Mouse (Mus musculus): ENCODE results near the gene Zp1.

Gene Zp1

DNA sequence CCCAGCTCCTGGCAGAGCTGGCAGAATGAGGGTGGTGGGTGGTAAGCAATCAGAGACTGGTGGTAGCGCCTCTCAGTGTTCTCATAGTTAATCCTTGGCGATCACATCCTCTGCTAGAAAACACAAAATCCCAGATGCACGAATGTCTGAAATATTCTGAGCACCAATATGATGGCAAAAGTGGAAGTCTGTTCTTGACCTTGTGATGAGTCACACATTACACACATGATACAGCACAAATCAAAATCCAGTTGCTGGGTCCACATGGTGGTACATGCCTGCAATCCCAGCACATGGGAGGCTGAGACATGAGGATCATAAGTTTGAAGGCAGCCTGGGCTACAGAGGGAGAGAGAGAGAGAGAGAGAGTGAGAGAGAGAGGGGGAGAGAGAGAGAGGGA lies 626 bp upstream of the Zp1 start:
- DNase-seq: no peak

DNA sequence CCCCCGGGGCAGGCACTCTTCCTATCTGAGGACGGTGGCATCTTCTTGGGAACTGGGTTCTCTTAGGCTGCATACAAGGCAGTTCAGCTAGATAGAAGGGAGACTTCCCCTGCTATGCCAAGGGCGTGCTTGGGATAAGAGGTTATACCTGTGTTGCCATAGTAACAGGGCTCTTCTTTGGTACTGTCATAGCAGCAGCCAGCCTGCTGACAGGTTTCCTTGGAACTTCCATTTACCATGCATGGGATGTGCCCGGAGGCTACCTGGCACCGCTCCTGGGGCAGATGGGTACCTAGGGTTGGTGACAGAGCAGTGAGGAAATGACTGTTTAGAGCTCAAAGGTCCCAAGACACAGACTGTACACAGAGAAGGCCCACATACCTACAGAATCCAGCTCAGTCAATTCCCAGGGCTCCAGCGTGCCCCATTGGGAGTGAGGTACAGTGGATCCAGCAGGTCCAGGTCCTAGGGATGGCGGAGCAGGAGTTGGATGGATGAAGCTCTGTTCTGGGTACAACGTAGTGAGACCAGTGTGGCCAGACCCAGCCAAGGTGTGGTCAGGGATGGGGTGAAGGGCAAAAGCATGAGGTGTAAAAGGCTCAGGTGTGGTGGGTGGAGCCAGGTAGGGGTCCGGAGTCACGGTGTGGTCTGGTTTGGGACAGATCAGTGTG lies 2.0 kb downstream of the Zp1 start:
- no peak for DNase-seq

DNA sequence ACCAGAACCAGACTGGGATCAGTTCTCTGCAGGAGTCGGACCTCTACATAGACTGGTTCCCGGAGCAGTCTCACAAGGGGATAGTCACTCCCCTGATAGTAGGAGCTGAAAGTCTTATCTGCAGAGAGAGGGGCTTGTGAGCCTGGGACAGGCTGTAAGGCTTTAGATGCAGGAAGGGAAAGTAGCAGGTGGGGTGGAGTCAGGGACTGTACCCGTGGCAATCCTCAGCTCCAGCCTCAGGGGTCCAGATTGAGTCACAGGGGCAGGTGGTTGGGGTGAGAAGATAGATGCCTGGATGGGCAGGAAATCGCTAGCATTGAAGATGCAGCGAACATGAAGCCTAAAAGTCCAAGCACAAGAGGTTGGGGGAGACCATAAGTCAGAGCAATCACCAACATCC lies 3.9 kb downstream of the Zp1 start:
- DNase-seq: no peak

DNA sequence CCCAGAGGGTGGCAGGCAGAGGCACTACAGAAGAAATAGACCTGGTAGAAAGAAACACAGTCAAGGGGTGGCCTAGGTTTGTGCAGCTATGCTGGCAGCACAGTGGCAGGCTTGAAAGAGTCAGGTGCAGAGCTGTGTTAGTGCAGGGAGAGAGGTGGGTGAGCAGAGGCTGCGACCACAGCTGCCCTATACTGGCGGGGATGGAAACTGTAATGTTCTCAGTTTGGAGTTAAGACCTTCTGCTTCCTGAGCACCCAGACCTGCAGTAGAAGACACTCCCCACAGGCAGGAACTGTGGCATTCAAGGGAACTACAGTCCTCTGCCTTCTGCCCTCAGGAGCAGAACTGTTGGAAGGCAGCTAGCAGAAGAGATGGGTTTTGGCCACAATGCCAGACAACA lies 5.6 kb downstream of the Zp1 start:
- DNase-seq: no peak

DNA sequence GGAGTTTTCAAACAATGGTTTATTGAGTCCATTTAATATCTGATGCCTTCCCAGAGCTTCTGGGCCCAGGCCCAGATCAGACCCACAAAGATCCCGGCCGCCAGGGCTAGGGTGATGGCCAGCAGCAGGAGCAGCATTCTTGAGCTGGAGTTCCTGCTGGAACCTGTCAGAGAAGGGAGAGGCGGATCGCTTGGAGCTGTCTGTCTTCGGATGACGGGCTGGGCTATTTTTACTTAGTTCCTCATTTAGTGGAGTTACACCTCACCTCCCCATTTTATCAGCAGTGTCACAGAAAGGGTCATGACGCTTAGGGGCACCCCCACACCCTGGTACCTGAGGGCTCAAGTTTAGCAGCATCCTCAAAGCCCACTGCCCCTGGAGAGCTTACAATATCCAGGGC lies 6.1 kb downstream of the Zp1 start:
- peak; percentile 52 to 63 for DNase-seq

DNA sequence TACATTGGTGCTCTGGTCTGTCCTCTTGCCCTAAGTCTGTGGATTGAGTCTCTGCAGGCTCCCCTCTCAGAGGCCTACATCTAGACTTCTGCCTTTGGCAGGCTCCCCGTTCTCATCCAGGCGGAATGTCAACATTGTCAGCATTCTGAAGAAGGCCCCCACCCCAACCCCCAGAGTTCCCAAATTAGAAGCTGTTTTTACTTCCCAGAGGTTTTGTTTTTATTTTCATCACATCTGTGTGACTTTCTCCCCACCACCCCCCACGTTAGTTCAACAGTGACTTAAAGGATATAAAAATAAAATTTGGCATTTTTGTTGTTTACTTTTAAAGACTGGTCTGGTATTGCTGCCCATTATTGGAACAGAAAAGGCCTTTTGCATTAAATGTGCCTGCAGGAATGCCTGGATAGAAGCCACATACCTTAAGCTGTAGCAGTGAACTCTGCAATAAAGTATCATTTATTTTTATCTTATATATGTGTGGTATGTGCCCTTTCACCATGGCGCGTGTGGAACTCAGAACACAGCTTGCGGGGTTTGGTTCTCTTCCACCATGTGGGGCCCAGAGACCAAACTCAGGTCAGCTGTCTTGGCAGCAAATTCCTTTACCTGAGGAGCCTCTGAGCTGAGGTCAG lies 11.2 kb downstream of the Zp1 start:
- DNase-seq: no peak

DNA sequence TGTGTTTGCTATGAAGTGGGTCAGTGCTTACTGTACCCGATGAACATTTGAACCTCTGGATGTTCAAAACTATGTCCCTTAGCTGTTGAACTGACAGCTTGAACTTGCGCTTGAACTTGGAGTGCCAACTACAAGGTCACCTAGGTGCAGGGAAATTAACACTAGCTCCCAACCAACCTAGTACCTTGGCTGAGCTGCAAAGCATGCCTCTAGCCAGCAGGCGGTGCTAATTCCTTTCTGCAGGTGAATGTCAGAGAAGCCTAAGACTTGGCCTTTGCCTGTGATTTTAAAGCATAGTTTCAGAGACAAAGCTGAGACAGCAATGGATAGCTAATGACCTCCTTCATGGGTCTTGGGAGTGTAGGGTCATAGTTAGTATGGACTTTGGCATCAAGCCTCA lies 12.5 kb downstream of the Zp1 start:
- peak; percentile 67 for DNase-seq

DNA sequence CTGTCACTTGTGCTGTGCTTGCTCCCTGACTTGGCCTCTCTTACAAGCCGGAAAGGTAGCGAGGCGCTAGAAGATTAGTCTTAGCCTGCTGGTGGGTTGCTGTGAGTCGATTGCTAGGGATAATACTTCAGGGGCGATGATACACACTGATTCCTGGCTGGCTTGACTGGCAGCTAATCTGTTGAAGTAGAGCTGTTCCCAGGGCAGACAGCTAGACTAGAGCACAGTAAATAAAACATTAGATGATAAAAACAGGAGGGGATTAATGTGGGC lies 14.8 kb downstream of the Zp1 start:
- DNase-seq: no peak

DNA sequence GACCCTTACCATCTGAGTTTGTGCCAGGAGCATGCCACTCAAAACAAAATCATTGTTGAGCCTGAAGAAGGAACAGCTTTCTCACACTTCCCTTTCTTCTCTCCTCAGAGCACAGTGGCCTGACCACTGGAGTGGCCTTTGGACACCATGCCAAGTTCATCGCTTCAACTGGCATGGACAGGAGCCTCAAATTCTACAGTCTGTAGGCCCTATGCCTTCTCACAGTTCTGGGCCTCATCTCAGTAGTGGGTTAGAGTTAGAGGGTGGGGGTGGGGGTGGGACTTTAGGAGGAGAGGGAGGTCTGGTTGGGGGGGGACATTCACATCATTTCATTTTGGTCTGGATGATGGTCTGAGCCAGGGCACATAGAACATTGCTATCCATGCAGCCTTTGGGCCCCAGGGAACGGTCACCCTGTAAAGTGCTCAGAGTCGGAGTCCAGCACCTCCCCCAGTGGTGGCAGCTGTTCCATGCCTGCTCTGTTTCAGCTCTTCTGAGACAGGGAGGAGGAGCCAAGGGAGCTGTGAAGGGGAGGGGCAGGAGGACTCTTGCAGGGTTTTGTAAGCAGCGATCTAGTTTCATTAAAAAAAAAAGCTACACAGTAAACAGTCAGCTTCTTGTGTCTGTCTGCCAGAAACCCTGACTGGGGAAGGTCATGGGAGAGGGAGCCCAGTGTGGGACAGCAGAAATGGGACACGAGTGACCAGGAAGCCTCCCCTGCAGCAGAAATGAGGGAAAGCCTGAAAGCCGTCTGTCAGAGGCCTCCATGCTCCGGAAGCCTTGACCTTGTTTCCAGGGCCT lies 15.3 kb downstream of the Zp1 start:
- DNase-seq: no peak

DNA sequence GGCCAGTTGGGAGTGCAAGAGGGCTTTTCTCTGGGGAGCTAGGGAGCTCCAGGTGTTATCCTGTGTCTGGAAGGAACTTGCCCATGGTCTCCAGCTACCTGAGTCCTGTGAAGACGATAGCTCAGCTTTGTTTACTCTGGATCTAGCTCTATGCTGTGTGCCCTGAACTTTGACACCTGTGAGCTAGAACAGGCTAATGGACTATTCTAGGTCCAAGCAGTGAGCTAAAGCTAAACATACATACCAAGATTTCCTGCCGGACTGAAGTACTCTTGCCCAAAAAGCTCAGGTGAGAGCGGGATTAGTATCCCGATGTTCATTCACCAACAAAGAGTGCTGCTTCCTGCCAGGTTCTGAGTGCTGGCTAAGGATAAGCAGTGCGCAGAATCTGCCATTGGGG lies 15.9 kb downstream of the Zp1 start:
- no peak for DNase-seq

DNA sequence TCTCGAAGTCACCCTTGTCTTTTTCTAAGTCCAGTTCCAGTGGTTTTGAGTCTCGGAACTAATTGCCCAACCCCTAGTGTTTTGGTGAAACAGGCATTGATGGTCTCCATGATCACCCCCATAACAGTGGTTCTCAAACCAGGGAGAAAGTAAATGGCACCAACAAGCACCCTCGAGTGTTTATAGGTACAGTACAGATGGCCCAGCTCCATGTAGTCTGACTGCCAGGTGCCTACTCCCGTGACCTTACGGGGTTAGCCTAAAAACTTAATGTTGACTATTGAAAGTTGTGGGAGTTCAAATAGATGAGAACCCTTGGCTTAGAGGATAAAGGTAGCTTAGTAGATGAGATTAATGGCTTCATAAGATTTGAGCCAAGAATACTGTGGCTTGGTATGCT lies 19.4 kb downstream of the Zp1 start:
- DNase-seq: no peak

DNA sequence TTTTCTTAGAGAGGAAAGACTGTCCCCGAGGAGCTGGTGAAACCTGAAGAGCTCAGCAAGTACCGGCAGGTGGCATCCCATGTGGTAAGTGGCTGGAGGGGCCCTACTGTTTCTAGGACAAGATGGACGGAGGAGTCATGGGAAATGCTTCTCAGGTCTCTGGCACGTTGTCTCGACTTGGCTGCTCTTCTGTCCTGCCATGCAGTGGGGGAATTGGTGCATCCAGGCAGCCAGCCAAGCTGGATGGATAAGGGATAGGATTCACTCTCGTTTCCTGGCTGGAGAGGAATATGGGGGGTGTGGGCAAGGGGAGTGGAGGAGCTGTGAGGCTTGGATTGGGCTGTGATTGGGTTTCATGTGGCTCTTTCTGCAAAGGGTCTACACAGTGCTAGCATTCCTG lies 20.1 kb downstream of the Zp1 start:
- DNase-seq: no peak

DNA sequence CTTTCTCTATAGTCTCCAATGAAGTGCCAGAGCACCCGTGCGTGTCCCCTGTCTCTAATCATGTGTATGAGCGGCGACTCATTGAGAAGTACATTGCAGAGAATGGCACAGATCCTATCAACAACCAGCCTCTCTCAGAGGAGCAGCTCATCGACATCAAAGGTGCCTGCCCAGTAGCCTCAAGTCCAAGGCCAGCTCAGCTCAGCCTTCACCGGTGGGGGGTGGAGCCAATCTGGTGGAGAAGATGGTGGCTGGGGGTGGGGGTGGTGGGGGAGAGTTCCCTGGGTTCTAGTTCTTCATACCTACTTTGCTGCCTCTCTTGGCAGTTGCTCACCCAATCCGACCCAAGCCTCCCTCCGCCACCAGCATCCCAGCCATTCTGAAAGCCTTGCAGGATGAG lies 22.9 kb downstream of the Zp1 start:
- no peak for DNase-seq

DNA sequence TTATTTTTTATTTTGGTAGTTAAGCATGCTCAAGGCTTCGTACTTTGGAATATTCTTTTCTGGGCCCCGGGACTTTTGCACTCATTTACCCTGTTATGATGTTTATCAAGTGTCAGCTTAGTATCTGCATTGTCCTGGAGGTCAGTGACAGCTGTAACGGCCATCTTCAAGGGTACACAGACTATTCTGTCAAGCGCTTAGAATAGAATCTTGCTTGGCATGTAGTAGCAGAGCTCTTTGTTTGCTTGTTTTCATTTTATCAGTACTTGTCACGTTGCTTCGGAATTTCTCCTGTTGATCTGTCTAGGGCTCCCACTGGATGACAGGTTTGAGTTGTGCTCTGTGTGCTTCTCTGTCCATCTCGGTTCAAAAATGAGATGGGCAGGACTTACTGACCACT lies 23.6 kb downstream of the Zp1 start:
- DNase-seq: no peak

DNA sequence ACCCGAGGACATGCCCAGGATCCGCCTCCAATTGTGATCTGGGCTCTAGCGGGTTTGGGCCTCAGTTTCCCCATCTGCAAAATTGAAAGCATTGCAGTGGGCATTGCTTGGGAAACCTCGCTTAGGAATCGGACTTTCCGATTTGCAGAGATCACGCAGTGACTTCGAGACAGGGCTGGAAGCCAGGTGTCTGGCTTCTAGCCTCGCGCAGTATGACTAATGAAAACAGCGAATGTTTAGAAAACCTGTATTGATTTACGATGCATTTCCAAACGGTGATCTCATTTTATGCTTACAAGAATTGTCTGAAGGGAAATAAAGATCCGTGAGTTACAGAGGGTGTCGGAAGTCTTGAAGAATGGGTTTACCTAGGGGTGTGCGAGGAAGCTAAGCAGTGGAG lies 24.7 kb downstream of the Zp1 start:
- no peak for DNase-seq

DNA sequence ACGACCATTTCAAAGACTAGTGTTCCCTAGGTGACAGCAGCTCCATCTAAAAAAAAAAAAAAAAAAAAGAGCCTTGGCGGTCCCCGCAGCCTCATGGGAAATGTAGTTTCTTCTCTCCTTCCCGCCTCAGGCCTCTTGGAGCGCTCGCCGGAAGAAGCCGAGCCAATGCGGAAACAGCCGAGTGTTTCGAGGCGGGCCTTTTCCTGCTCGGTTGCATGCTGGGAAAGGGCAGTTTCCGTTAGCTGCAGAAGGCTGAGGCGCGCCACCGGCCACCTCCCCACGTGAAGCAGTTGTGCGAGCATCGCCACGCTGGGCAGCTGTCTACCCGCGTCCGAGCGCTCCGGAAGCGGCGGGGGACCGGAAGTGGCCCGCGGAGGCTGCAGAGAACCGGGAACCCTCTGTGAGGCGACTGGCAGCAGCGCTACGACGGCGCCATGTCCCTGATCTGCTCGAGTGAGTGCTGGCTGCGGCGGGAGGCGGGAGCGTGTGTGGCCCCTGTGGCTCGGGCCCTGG lies 25.4 kb downstream of the Zp1 start, which contains the start of gene Prpf19:
TSS of gene Prpf19 (plus strand) at position 216 of the 513 bp plus-strand sequence.
- peak; percentile 91 to 92 for DNase-seq

DNA sequence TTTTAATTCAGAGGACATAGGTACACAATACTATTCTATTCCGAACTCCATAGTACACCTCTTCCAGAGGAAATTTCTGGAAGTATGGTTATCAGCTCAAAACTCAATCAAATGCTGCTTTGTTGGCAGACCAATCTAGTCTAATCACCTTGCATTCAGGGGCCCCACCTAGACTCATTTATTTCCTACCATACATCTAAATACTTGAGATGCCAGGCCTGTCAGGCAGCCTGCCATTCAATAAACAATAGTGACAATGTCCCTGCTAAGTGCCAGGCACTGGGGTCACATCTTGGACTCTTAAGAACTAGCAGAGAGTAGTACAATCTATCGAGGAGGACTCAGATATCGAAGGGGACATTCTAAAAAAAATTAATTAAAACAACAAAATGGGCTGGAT lies 28.2 kb downstream of the Zp1 start:
- no peak for DNase-seq

DNA sequence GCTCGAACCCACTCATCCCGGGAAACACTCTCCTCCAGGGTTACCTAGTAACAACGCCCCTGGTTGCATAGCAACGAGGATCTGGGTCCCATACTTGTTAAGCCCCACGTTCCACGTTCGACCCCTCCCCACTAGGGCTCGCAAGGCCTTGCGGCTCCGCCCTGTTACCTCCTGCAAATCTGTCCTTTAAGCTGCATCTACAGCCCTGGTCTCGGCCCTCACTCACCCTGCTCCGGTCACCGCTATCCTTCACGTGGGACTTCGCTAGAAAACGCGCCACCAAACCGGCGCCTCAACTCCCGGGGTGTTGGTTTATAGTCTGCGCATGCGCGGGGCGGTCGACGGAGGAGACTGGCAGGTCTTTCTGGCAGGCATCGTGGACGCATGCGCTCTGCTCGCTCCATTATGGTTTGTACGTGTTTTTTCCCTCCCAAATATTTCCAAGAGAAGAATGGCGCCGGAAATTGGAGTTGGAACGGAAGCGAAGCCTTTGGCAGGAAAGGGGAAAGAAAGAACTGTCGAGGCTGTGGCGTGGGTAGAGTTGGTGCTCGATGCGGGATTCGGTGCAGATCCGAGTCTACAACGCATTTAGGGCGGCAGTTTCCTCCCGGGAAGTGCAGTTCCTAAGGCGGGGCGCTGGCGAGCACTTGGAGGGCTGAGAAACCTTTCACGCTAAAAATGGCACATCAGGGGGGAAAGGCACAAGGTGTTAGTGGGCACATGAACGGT lies 38.8 kb downstream of the Zp1 start, which contains the start of gene Tmem109:
TSS of gene Tmem109 (minus strand) at position 576 of the 729 bp plus-strand sequence.
- peak; percentile 86 to 87 for DNase-seq

DNA sequence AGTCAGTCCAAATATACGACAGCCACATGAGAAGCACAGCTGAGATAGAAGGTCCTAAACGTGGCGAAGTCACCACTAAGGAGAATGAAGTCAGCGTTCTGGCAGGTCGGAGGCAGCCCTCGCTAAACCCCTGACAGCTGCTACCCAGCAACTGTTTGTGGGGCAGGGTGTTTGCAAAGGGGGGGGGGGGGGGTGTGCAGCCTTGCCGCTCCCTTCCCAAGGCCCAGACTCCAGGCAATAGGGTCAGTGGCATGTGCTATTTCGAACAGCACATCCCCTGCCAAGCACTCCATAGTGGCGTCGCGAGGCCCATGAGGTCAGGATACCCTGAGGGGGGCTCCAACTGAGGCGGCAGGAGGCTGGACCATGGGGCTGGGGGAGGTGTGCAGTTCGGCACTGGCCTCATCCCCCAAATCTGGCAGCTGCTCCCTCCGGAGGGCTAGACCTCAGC lies 39.4 kb downstream of the Zp1 start:
- DNase-seq: no peak

DNA sequence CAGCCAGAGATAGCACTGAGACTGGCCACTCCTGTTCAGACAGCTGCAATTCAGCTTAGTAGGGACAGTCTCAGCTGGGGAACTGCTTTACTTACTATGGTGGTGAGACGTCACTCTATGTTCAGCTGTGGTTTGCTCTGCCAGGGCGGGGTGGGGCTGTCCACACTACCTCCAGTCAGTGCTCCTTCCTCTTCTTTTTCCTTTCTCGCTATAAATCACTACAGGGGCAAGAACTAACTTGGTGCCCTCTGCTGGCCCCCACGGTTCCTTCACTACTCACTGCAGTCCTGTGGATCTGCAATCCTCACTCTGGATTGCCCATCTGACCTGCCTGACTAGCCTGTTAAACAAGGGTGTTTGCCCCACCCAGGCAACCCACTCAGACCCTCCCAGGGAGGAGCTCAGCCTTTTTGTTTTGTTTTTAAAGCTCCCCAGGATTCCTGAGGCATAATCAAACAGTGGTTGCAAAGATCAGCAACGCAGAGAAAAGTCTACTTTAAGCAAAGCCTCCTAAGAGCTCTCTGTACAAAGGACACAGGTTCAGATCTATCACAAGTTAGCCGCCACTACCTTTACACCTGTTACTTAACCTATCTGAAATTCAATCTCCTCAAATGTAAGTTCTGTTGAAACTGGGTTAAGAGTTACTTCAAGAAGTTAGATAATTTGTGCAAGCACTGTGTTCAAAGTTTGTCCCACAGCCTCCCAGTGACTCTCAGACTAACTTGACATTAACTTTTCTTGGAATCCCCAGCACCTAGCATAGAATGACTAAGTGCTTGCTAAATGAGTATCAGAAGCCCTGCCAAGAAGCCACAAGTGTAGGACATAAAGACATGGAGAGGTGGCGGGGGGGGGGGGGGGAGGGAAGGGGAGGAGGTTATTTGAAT lies 40.1 kb downstream of the Zp1 start:
- peak; percentile 84 to 89 for DNase-seq

DNA sequence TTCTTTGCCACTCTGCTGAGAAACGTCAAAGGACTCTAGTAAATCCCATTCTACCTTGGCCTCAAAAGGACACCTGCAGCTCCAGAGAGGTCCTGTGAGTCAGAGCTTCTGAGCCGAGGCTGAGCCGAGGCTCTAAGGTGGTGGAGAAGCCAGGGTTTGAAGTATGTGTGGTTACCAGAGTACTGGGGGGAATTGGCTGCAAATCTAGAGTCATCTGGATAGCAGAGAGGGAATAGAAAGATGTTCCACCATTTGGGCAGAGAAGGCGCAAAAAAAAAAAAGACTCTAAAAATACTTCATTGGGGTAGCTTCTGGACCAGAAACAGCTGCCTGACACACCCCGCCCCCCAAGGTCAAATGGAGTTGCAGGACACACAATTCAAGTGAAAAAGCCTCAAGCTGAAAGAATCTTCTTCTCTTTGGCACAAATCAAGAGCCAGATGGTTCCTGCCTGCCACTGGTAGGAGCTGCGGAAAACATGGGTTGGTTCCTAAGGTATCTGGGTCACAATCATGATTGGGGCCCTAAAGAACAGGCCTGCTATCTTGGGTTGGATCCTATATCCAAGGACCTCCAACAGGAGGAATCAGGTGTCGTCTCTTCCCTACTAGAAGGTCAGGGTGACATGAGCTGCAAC lies 42.1 kb downstream of the Zp1 start:
- DNase-seq: no peak
